Mouse (Mus musculus): ENCODE measurements around the gene Tbc1d24.

Gene Tbc1d24

DNA sequence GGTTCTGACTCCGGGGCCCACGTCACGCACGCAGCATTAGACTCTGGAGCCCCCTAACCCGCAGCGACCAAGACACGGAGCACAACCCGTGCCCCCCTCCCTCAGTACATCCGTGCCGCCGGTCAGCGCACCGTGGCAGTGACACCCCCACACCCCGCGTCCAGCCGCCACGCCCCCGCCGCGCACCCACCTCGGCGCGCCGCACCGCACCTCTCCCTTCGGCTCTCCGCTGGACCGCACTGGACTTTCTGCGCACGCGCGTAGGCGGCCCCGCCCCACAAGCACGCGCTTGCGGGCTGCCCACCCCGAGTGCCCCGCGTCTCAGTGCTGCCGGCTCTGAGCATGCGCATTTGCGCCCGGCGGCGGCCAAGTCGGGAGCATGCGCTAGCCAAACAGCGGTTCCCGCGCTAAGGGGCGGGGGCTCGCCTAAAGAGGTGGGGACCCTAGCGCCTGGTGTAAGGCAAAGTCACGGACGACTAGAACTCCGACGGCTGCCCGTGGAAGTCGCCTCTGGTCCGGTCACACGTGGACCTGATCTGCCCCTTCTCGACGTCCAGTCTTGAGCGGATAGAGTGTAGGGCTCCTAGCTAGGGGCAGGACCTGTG lies at the start of gene Tbc1d24:
TSS of gene Tbc1d24 (minus strand) at position 279 of the 605 bp plus-strand sequence.
- peak; percentile 97 for DNase-seq

DNA sequence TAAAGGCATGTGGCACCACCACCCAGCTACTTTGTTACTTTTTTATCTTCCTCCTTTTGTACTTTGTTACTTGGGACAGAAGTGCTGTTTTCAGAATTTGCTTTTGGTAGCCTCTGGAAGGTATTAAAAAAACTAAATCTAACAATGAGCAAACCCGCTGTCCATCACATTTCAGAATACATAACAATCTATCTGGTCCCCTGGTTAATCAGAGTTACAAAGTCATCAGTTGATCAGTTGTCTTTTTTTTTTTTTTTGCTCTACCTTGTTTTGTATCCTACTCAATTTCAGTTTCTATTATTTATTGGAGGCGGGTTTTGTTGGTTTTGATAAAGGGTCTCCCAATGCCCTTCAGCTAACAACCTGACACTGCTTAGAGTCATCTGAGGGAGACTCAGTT lies 47.0 kb upstream of the Tbc1d24 start:
- DNase-seq: no peak

DNA sequence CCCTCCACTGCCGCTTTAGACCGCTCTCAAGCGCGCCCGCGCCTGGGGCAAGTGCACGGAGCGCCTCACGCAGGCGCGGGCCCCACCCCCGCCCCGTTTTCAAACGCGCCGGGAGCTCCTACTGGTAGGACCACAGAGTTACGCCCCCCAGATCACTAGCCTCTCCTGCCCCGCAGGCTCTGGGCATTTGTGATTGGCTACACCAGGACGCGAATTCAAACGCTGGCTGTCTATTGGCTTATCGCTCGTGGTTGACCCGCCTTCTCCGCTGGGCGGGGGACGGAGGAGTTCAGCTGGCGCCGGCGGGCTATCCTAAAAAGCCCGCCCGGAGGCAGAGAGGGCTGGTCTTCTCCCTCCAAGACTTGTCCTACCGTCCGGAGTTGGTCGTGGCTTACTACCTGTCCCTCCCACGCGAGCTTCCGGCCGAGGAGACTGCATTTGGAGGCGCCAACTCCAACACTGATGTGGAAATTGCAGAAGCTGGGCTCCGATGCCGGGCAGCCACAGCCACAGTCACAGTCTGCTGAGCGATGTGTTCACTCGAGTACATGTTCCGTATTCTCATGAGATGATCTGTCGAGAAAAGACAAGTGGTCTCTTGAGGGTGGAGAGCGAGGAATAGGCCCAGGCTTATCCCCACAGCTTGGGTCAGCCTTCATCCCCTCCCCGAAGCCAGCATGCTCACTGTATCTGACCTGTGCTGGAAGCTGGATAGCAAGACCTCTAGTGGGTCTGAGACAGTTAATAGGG lies 46.1 kb upstream of the Tbc1d24 start, which contains the start of gene Ccnf:
TSS of gene Ccnf (minus strand) at position 165 of the 750 bp plus-strand sequence.
- DNase-seq: peak; percentile 90

DNA sequence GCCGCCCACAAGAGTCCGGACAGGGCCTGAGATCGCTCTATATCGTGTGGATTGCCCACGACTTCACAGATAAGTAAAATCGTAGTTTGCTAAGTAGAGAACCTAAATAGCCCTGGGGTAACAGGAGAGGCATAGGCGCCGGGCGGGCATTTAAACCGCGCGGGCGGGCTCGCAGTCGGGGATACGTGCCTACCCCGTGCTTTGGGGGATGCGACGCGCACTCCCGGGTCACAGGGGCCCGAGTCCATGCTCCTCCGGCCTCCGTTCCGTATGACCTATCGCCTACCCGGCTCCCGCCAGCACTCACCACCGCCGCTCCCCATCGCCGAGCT lies 45.6 kb upstream of the Tbc1d24 start:
- DNase-seq: no peak

DNA sequence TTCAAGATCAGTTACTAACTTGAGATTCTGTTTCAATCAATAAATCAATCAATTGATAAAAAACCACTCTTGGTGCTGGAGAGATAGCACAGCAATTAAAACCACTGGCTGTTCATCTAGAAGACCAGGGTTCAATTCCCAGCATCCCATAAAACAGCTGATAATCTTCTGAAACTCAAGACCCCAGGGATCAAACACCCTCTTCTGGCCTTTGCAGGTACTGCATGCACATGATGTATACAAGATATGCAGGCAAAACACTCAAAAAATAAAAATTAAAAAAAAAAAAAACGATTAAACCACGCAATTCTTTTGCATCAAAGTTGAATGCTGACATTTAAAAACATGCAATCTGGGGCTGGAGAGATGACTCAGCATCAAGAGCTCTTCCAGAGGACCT lies 43.3 kb upstream of the Tbc1d24 start:
- no peak for DNase-seq

DNA sequence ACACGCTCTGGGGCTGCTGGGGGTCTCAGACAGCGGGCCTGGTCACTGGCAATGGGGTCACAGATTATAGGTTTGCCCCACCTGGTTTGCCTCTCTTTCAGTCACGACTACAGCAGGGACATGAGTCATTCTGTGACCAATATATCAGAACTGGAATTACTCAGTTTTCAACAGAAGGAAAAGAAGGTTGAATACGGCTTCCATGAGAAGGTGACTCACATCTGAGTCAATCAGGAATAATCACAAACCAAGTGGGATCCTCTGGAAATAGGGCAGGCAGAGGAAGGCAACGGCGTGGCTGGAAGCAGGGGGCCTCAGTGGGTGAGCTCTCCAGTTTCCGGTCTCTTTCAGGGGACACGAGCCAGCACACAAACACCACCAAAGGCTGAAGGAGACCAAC lies 38.7 kb upstream of the Tbc1d24 start:
- DNase-seq: no peak

DNA sequence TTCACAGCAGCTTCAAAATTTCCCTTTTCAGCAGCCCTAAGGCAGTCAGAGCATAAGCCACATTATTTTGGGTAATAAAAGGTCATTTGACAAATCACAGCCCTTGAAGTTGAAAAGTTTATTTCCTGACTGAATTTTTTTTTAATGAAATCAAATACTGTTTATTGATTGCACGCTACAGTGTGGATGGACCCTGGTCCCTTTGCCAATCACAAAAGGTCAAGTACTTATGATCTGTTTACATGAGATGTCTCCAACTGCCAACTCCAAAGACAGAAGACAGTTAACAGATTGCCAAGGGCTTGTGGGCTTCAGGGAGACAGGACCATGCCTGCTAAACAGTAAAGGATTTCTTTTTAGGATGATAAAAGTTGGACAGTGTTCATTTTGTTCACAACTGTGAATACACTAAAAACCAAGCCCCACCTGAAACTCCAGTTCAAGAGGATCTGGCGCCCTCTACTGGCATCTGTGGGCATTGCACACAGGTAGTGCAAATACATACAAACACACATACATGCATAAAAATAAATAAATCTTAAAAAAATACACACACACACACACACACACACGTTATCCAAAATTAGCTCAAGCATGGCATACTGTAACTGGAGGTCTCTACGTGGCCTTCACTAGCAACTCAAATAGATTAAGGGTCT lies 38.1 kb upstream of the Tbc1d24 start:
- peak; percentile 67 for DNase-seq

DNA sequence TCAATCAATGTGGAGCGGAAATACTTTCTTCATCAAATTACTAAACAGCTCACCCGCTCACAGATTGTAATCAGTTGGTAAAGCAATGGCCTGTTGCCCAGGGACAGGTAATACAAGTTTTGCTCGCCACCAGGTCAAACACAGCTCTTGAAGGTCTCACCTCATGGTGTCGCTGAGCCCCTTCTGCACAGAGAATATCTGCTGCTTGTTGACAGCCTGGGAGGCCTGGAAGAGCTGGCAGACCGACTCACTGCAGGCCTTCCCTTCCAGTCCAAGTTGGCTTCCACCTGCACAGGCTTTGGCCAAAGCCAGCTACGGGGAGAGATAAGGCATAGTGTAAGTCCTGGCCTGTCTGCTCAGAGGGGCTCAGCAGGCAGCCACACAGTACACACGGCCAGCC lies 31.6 kb upstream of the Tbc1d24 start:
- no peak for DNase-seq

DNA sequence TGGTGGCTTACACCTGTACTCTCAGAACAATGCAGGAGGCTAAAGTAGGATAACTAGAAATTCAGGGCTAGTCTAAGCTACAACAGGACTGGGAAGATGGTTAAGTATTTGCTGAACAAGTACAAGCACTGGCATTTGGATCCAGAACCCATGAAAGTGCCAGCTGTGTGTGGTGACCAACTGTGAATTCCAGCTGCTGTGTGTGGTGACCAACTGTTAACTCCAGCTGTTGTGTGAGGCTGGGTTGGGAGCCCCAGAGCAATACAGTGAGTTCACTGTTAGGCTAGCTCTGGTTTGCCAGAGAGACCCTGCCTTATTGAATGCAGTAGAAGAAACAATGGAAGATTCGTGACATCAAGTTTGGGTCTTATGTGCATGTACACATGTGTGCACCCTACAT lies 31.1 kb upstream of the Tbc1d24 start:
- DNase-seq: no peak

DNA sequence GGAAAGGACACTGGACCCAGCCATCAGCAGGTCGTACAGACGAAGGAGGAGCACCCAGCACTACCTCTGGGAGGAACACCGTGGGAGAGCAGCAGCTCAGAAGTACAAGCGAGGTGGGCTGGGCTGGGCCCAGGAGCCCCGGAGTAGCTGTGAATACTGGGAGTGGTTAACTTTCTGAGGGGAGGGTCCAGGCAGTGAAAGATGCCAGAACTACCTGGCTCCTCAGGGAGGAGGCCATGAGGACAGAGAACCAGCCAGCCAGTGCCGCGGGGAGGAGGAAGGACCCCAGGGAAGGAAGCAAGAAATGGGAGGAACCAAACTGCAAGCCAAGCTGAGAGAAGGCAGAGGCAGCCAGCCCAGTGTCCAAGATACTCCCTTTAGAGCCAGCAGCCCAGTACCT lies 22.6 kb upstream of the Tbc1d24 start:
- no peak for DNase-seq

DNA sequence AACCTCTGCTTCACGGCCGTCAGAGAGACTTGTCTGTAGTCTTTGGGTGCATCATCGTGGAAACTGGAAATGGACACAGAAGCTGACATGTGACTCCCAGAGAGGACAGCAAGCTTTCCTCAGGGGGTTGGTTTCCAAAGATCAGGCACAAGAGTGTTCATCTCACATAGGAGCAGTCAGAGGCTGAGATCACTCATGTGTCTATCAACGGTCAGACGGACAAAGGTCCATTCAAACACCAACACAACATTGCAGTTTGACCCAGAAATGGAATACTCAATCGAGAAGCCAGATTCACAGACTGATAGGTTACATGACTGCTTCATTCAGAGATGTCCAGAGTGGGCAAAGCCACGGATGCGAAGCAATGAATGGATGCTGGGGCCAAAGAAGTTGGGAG lies 21.4 kb upstream of the Tbc1d24 start:
- no peak for DNase-seq

DNA sequence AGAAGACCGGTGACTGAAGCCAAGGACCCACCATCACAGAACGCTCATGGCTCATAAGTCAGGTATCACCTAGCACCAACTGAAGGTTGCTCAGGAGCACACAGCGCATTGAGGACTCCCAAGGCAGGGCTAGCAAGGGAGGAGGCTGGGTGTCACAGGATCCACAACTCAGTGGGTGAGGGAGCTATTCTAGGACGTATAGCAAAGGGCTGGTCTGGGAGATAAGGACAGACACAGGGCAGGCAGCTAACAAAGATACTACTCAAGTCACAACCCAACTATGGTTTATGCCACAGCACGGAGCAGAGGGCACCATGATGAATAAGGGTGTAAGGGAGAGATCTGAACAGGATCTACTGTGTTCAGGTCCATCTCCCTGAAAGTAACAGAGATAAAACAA lies 20.5 kb upstream of the Tbc1d24 start:
- DNase-seq: no peak

DNA sequence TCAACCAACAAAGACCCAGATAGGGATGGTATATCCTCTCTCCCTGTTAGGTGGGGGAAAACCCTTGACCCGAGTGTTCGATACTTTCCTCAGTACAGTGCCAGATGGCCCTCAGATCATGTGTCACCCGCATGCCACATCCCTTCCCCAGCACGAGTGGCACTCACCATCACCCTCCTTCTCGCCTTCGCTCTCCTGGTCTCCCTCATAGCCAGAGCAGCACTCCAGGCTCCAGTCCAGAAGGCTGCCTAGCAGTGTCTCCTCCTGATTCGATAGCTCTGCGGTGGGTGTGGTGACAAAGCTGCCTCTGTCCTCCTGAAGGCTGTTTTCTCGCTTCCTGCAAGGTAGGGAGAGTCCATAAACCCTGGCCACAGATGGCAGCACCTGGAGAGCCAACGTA lies 19.4 kb upstream of the Tbc1d24 start:
- no peak for DNase-seq

DNA sequence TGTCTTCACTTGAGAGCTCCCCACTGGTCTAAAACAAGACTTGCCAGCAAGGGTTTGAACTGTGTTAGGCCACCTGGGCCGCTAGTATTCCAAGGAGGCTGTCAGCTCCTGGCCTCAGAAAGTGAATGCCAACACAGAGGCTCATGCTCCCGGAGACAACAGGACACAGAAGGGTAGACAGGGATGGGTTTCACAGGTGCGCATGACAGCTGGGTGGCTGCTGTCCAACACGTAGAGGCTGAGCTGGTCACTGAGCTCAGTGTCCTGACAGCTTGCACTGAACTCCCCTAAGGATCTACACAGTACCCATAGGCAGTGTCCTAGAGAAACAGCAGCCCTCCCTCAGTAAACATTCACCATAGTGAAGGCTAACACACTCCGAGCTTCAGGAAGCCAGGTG lies 18.2 kb upstream of the Tbc1d24 start:
- DNase-seq: no peak

DNA sequence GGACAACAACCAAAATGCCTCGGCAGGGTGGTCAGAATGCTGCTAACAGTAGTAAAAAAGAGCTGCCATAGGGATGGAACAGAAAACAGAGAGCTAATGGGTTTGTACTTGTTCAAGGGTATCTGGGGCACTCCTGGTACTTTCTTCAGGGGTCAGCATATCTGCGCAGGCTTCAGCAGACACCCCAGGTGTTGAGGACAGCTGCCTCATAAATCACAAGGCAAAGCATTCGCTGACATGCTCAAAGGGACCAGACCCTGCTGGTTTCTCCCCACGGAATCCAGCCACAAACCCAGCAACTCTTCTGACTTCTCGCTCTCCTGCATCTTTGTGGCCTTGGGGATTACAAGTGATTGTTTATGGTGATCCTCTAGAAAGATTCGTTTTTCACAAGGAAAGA lies 17.3 kb upstream of the Tbc1d24 start:
- DNase-seq: no peak

DNA sequence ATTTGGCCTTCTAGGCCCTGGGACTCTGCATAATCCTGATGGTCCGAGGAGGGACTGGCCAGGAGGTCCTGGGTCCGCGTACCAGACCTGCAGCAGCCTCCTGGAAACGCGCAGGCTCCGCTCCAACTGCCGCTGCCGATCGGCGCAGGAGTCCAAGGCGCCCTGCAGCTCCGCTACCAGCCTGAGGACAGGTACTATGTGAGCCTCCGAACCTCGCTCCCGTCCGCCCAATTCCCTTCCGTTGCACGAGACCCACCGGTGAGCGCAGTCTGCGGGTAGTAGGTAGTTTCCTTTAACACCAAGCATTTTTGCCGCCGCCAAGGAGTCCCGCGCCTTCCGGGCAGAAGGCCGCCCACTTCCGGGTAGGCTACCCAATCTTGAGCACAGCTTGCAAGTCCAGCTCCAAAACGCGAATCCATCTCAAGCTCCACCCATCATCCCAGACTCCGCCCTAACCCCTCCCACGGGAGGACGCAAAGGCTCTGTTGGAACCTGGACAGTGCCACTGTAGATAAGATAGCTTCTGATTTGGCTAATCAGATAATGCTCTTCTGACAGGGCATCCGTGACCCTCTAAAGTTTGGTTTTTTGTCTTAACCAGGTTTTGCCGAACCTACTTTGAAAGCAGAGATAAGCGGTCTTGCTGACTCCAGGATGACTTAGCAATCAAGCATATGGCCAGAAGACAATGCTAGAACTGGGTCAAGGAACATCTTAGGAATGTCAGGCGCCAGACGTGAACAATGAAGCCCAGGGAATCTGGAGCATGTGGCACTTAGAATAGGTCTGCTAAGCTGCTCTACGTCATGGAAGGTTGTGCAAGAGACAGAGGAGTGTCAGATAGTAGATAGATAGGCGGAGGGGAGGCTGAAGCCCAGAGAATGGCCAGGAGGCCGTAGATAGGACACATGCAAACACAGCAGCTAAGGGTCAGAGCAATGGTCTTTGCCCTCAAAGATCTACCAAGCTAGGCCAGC lies 15.4 kb upstream of the Tbc1d24 start, which contains the start of gene Tedc2:
TSS of gene Tedc2 (minus strand) at position 417 of the 977 bp plus-strand sequence.
- peak; percentile 80 for DNase-seq

DNA sequence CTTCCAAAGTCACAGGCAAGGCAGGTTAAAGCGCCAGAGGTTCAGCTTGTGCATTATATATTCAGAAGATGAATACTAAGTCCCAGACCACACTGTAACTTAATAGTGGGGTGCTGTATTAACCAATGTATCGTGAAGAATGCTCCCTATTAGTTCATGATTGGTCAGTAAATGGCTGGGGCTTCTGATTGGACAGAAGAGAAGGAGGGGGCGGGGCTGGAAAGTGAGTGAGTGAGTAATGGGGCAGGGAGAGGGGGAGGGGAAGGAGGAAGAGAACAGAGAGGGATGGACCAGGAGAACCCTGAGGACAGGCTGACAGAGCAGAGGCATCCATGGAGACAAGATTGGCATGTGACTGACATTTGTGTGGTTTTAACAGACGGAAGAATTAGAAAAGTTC lies 11.5 kb upstream of the Tbc1d24 start:
- no peak for DNase-seq

DNA sequence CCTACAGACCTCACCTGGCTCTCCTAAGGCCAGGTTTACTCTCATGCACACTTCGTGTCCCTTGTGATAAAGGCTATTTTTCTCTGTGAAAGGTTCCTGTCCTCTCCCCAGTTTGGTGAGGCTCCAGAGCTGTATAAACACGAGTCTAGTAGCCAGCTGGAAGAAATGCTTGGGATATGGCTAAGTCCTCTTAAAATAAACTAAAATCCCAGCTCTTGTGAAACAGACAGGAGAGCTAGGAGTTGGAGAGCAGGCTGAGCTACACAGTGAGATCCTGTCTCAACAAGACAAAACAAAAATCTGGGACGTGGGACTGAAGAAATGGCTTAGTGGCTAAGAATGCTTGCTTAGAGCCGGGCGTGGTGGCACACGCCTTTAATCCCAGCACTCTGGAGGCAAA lies 7.8 kb upstream of the Tbc1d24 start:
- no peak for DNase-seq

DNA sequence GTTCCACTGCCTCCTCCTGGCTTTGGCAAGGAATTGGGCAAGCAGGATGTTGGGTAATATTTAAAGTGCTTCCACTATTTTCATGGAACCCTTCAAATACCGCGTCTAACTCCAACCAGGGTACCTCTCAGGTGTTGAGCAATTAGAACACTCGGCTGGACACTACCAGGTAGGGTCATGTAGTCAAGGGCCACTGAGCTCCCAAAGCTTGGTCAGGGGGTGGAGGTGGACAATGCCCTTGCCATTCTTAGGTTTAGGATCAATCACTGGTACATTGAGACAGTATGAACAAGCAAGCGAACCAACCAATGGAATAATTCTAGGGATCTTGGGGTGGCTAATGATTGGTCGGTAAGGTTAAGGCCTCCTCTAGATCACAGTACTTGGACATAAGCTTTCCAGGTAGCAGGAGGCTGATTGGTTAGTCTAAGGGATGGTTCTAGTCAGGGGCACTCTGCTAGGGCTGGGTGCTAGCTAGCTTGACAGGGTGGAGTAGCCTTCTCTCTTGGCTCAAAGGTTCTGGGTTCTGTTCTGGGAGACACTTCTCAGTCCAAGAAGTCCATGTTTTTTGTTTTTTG lies 7.2 kb upstream of the Tbc1d24 start:
- no peak for DNase-seq

DNA sequence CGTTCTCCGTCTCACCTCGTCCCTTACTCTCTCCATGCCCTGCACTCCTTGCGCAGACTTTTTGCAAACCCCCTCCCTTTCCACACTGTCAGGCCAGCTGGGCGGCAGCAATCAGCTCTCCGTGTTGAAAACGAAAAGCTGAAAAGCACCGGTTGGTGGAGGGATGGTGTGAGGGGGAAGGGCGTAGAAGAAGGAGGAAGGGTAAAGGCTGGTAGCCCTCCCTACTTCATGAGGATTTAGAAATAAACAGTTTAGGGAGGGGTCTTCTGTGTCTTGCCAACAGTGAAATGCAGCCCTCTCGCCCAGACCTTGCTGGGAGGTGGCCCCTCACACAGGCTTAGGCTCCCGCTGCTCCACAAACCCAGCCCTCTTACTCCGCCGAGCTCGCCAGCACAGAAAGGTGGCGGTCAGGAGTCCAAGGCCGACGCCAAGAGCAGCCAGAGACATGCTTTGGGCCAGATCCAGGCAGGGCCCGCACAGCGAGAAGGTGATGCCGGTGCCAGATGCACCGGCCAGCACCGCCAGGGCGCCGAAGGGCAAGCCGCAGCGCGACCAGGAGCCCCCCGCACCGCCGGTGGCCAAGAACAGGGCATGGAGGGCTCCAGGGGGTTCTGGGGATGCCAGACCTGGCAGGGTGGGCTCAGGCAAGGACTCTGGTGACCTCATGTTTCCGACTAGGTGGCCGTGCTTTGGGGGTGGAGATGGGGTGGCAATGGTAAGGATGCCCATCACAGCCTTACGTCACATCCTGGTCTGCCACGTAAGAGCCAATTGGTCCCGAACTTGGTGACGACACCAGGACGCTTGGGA lies 6.5 kb upstream of the Tbc1d24 start:
- peak; percentile 78 for DNase-seq

DNA sequence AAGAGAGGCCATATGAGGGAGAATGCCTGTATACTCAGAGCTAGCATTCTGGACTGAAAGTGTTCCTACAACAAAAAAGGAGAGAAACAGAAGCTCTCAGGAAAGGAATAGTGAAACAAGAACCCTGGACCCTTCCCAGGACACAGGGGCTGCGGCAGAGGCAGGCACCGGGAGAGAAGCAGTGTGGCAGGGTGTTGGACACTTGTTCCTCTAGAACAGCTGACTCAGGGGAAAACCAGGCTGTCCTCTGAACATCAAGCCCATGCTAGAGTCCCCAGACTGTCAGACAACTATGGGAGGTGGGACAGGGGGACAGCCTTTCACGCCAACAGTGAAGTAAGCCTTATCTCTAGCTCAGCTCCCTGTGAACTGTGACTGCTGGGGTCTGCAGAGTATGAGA lies 5.2 kb upstream of the Tbc1d24 start:
- DNase-seq: no peak

DNA sequence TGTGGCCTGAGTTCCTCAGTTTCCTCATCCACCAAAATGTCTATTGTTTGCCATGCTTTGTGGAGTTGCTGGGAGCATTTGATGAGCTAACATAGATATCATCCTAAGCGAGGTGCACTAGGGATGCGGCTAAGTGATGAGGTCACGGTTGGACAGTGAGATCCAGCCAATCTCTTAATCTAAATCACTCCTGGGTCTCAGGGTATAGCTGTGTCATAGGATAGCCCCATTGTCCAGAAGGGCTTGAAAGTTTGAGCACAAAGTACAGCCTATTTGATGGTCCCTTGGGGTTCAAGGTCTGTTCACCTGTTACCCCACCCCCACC lies 4.5 kb upstream of the Tbc1d24 start:
- DNase-seq: no peak
